Mouse (Mus musculus) midbrain, embryonic 13.5 days (tissue): ENCODE measurements around the gene Pdlim3. TPM values are rescaled to one million over a fixed set of nuclear protein-coding genes. Genes with fewer than 3 reads are reported as not detected.

ENCODE experiments used
- polyA plus RNA-seq: library from polyadenylated mRNA; unstranded; fragments of >200 nt; fragmentation: Nextera tagmentation; extraction: Ambion mirVana; gene quantifications from 2 replicates; pipeline ENCODE4 v1.2.1, GENCODE M21; 2015

The Pdlim3 gene
- polyA plus RNA-seq, 1 experiment from 2014 or later = 20.5 TPM

Other genes starting within 250 kb of the Pdlim3 start
- gene Ccdc110, start 49.2 kb downstream of the Pdlim3 start, polyA plus RNA-seq = 0.20 and 0.31 TPM in 2 replicates
- 4.0 and 4.8 TPM in 2 replicates for gene 1700029J07Rik, start 89.8 kb downstream of the Pdlim3 start, polyA plus RNA-seq
- gene Ufsp2, start 90.1 kb downstream of the Pdlim3 start, polyA plus RNA-seq = 60.3 and 62.6 TPM in 2 replicates
- gene Lrp2bp, start 113.8 kb downstream of the Pdlim3 start, polyA plus RNA-seq = 0.55 and 0.62 TPM in 2 replicates
- 32.3 and 32.6 TPM in 2 replicates for gene Ankrd37, start 120.2 kb downstream of the Pdlim3 start, polyA plus RNA-seq